Mouse (Mus musculus): Measurements from ENCODE around the gene Ccn6.

GRCm38 (mm10) chr10:39156719-39157118 lies 6.9 kb downstream of the Ccn6 start:
- TF ChIP-seq POLR2A (IDR thresholded peaks at IDR 0.05; ENCODE audit: low read depth, low read length) (no peak), CTCF (IDR thresholded peaks at IDR 0.05; ENCODE audit: extremely low read depth, insufficient read depth, insufficient read length, insufficient replicate concordance) (no peak)
